Mouse (Mus musculus) urinary bladder, postnatal 0 days (tissue): ENCODE measurements around the gene Mcpt1. TPM values are rescaled to one million over a fixed set of nuclear protein-coding genes. Genes with fewer than 3 reads are reported as not detected.

ENCODE experiments used
- polyA plus RNA-seq: library from polyadenylated mRNA; unstranded; fragments of >200 nt; fragmentation: Nextera tagmentation; extraction: Ambion mirVana; gene quantifications from 2 replicates; pipeline ENCODE4 v1.2.1, GENCODE M21; 2015

Mcpt1 gene
- not detected in 2 replicates for polyA plus RNA-seq

DNA sequence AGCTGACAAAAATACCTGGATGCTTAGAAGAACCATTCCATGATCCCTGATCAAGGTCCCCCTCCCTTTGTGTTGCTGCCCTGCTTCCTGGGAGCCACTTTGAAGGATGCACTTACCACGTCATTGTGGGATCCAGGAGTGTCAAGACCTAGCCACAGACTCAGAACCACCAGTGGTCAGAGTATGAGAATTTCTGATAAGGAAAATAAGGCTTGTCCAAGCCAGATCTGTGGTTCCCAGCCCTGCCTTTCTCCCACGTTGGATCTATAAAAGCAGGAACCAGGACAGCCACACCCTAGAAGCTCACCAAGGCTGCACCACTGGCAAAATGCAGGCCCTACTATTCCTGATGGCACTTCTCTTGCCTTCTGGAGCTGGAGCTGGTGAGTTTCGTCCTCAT is at the start of gene Mcpt1:
TSS of gene Mcpt1 (plus strand) at position 301 of the 400 bp plus-strand sequence.

GRCm38 (mm10) chr14:56030395-56030794 is 12.6 kb downstream of the Mcpt1 start, which contains the start of gene Mcpt9:
Gene Mcpt9, minus strand, starts transcription at chr14:56030495.

GRCm38 (mm10) chr14:56041792-56042191 is 24.0 kb downstream of the Mcpt1 start, which contains the start of gene Mcpt2:
Gene Mcpt2, plus strand, starts transcription at chr14:56042041.

DNA sequence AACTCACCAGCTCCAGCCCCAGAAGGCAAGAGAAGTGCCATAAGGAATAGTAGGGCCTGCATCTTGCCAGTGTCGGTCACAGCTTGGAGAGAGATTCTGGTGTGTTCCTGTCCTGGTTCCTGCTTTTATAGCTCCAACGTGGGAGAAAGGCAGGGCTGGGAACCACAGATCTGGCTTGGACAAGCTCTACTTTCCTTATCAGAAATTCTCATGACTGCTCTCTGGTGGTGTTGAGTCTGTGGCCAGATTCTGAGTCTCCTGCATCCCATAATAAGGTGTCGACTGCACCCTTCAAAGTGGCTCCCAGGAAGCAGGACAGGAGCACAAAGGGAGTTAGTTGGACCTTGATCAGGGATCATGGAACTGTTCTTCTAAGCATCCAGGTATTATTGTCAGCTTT is 44.4 kb downstream of the Mcpt1 start, which contains the start of gene Mcpt4:
TSS of gene Mcpt4 (minus strand) at position 101 of the 400 bp plus-strand sequence.

Other genes starting within 250 kb of the Mcpt1 start
- 2.3 and 2.7 TPM in 2 replicates for gene Adcy4, start 233.9 kb upstream of the Mcpt1 start, polyA plus RNA-seq
- 19.1 and 19.2 TPM in 2 replicates for gene Ripk3, start 229.1 kb upstream of the Mcpt1 start, polyA plus RNA-seq
- 22.3 and 22.5 TPM in 2 replicates for gene Nfatc4, start 194.8 kb upstream of the Mcpt1 start, polyA plus RNA-seq
- 6.4 and 7.6 TPM in 2 replicates for gene Nynrin, start 164.0 kb upstream of the Mcpt1 start, polyA plus RNA-seq
- 0.18 and 0.21 TPM in 2 replicates for gene Cbln3, start 133.6 kb upstream of the Mcpt1 start, polyA plus RNA-seq
- gene Khnyn, start 133.0 kb upstream of the Mcpt1 start, polyA plus RNA-seq: 8.4 and 9.2 TPM in 2 replicates
- gene Sdr39u1, start 117.7 kb upstream of the Mcpt1 start, polyA plus RNA-seq: 43.8 and 50.4 TPM in 2 replicates
- 35.6 and 71.0 TPM in 2 replicates for gene Cma1, start 73.3 kb upstream of the Mcpt1 start, polyA plus RNA-seq
- gene Cma2, start 67.0 kb upstream of the Mcpt1 start, polyA plus RNA-seq: 0.19 and 0.20 TPM in 2 replicates
- gene Mcpt9, start 12.5 kb downstream of the Mcpt1 start, polyA plus RNA-seq: not detected in 2 replicates
- 0.25 TPM in 1 of 2 replicates, not detected in the other for gene Mcpt2, start 24.1 kb downstream of the Mcpt1 start, polyA plus RNA-seq
- 1.1 and 2.1 TPM in 2 replicates for gene Mcpt4, start 44.3 kb downstream of the Mcpt1 start, polyA plus RNA-seq
- gene Mcpt8, start 67.3 kb downstream of the Mcpt1 start, polyA plus RNA-seq: 0.16 TPM in 1 of 2 replicates, not detected in the other
- gene Ctsg, start 84.6 kb downstream of the Mcpt1 start, polyA plus RNA-seq: 0.17 and 0.27 TPM in 2 replicates
- not detected in 2 replicates for gene Gzme, start 102.7 kb downstream of the Mcpt1 start, polyA plus RNA-seq
- gene Gzmd, start 114.6 kb downstream of the Mcpt1 start, polyA plus RNA-seq: not detected in 2 replicates
- gene Gzmg, start 141.6 kb downstream of the Mcpt1 start, polyA plus RNA-seq: not detected in 2 replicates
- not detected in 2 replicates for gene Gzmn, start 156.6 kb downstream of the Mcpt1 start, polyA plus RNA-seq
- not detected in 2 replicates for gene Gzmf, start 193.4 kb downstream of the Mcpt1 start, polyA plus RNA-seq
- gene Gzmc, start 216.7 kb downstream of the Mcpt1 start, polyA plus RNA-seq: not detected in 2 replicates
- 0.08 TPM in 1 of 2 replicates, not detected in the other for gene Gzmb, start 244.3 kb downstream of the Mcpt1 start, polyA plus RNA-seq